Mouse (Mus musculus) thymus, postnatal 10 days (tissue): ENCODE data around the gene Lonp1.

Experiments
- DNase-seq, 2 experiments: peaks; one replicate each; pipeline ENCODE4 v3.0.0; 2021; ENCODE audit warnings: low spot score in 2 of 2

Lonp1 gene

DNA sequence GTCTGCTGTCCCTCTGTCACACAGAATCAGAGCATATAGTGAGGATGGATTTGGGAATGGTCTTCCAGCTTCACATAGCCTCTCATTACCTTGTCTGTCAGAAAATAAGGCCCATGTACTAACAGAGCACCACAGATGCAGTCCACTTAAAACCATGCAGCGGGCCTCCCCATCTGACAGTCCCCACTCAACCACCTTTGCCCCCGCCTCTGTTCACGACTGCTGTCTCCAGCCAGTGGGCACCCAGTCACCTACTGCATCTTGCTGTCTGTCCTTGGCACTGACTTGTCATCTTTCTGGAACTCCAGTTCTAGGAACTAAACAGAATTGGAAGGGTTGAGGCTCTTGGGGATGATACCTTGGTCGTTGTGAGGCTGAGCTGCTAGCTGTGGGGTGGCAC is 37.8 kb downstream of the Lonp1 start:
- no peak for DNase-seq

DNA sequence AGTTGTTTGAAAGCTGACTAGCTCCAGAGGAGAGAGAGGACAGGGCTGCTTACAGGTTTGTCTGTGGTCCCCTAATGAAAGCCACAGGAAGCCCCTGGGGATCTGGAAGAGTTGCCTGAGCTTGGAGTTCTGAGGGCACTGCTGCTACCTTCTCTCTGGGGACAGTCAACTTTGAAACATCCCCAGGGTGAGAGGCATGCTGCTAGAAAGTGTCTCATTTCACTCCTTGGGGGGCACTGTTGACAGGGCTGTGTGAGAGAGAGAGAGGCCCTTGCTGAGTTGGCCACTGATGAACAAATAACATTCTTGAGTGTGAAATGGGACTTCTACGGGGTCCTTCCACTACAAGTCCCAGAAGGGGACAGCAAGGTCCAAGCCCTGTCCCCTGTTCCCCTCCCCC is 38.9 kb downstream of the Lonp1 start:
- DNase-seq, result no peak

DNA sequence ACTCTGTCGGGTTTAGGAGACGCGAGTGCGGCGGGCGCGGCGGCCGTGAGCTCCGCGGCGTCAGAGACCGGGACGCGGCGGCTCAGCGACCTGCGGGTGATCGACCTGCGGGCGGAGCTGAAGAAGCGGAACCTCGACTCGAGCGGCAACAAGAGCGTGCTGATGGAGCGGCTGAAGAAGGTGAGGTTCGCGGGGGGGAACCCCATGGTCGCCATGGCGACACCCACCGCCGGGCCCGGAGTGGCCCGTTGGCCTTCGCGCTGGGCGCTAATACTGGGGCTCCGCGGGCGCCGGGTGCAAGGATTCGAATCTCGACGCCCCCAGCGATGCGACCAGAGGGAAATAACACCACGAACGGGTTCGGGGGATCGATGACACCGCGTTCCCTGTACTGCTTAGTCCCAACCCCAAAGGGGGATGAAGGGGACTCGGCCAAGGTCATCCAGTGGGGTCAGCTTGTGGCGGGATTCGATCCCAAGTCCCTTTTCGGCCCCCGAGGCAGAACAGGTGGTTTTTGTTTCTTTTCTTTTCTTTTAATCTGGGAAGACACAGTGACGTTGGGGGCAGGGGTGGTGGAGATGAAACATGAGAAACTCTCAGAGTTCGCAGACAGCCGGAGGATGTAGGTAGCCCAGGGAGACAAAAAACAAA is 41.4 kb downstream of the Lonp1 start:
- no peak for DNase-seq

DNA sequence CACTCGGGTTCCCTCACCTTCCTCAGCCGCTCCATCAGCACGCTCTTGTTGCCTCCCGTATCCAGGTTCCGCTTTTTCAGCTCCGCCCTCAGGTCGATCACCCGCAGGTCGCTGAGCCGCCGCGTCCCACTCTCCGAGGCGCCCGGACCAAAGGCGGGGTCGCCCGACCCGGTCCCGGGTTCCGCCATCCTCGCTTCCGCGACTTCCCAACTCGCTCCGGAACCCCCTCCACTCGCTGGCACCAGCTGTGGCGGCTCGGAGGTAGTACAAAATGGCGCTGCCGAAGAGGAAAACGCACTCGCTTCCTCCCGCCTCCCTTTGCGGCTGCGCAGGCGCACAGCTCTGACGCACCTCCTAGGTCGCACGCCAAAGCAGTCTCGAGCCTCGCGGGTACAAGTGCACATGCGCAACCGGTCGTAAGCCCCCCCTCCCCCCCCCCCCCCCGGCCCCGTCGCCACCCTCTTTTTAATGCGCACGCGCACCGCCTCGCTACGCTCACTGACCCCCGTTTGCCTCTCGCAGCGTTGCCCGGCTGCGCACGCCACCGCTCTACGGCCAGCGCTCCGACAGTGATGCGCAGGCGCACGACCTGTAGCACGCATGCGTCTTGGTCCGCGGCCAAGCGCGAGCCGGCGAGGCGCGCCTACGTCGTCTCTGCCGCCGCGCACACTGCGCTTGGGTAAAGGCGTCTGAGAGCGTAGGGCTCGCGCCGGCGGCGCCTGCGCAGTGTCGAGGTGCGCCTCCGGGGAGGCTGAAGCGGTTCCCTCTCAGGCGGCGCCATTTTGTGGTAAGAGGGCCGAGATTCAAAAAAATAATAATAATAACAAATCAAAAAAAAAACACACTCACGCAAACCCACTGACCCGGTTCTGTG is 42.2 kb downstream of the Lonp1 start, which contains the start of the genes Safb2 and Safb:
TSS of gene Safb2 (minus strand) at position 329 of the 874 bp plus-strand sequence.
TSS of gene Safb (plus strand) at position 569 of the 874 bp plus-strand sequence.
- DNase-seq, result peak; percentile 98

DNA sequence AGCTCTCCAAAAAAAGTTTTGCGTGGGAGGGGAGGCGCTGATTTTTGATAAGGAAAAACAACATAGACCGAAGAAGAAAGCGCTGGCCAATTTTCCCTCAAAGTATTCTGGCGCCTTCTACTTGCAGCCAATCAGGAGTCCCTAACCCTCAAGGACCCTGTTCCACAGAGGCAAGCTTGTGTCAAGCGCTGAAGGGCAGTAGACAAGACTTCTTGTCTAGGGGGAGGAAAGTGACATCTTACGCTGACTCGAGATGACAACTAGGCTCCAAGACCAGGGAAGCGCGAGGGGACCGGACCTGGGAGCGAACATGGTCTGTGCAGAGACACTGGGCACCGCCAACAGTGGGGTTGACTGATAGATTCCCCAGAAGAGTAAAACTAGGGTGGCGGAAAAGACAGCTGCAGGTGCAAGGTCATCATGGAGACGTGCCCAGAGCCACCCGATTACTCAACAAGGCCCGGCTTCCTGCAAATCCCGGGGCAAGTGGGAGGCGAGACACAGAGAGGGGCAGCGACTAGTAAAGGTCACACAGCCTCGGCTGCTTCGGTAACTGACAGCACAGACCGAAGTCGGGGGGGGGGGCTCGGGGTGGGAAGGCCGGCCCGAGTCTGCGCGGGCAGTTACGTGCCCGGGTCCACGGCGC is 43.0 kb downstream of the Lonp1 start:
- peak; percentile 40 to 41 for DNase-seq

DNA sequence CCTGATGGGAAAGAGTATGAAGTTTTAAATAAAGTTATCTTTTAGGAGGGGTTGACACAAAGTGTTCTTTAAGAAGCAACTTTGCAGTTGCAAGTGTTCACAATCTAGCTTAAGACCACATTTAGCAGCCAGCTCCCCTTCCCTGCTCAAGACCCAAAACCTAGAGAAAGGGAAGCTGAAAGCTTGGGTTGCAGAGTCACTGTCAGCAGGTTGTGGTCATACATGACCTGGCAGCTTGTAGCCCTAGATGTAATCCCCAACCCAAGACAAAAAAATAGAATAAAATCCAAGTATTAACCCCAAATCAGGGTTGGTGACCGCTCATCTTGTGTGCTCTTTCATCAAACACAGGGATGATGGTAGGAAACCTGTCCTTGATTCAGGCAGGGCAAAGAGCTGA is 43.6 kb downstream of the Lonp1 start:
- no peak for DNase-seq

DNA sequence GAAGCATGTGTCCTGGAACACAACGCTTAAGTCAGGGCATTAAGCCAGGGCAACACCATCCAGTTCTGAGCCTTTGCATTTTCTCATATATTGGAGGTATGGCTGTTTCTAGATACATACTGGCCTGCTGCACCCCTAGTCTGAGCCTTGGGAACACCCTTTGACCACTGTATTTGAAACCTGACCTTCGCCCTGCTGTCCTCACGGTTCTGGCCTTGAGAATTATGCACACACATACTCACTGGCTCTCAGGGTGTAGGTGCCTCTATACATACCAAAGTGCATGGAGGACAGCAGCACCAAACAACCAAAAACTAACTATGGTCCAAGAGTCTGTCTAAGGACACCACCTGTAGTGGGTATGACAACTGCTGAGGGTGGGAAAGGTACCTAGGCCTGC is 53.7 kb downstream of the Lonp1 start:
- DNase-seq, result no peak

DNA sequence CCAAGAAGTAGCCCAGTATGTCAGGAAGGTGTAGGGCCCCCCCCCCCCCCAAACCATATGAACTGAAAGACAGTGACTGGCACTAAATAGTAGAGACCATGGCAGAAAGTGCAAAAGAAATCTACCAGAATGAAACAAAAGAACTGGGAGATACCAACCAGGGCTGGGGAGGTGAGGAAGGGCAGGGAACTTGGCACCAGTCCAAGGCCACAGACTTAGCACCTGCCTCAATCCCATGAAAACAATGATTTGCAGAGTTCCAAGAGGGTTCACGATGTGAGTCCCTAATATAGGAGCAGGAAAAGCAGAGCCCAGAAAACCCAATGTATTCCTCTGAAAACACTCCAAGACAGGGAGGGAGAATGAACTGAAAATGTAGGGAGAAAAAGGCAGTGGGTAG is 54.5 kb downstream of the Lonp1 start:
- no peak for DNase-seq

DNA sequence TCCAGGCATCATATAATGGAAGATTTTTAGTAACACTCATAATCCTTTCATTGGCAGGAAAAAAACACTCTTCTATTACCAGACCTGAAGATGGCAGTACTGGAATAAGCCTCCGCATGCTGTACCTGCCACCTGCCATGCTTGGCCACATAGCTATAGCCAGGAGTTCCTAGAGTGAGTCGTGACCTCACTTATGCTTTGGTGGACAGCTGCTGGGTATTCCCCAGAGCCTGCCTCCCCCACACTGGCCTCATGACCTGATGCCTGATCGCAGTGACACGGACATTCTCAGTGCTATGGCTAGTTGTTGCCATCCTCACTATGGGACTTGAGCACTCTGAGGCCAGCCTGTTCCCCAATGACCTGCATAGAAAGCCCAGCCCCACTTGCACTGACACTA is 56.4 kb downstream of the Lonp1 start:
- no peak for DNase-seq

DNA sequence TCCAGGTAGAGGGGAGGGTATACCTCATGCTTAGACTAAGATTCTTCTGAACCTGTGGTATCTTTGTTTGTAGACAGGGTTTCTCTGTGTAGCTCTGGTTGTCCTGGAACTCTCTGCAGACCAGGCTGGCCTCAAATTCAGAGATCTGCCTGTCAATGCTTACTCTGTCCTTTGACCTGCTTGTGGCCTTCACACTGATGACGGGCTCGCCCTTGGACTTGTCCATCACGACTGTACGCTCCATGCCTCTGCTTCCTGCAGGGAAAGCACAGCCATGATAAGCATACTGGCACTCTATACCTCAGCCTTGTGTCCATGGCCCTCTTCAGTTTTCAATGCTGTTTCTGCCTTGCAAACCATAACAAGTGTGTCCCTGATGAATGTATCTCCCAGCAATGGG is 59.3 kb downstream of the Lonp1 start:
- DNase-seq, result no peak

DNA sequence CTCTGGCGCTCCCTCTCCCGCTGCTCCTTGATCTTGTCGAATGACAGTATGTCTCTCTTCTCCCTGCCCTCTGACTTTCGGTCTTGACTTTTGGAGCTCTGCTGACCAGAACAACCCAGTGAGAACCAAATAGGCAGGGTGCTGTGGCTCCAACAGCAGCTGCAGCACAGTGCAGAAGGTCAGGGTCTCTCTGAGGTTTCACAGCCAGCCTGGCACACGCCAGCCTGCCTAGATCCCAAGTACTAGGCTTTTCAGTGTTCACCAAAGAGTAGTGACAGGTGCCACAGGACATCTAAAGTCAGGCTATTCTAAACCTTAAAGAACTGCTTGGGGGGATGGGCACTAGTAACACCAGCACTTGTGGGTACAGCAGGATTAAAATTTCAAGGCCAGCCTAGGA is 59.8 kb downstream of the Lonp1 start:
- no peak for DNase-seq

DNA sequence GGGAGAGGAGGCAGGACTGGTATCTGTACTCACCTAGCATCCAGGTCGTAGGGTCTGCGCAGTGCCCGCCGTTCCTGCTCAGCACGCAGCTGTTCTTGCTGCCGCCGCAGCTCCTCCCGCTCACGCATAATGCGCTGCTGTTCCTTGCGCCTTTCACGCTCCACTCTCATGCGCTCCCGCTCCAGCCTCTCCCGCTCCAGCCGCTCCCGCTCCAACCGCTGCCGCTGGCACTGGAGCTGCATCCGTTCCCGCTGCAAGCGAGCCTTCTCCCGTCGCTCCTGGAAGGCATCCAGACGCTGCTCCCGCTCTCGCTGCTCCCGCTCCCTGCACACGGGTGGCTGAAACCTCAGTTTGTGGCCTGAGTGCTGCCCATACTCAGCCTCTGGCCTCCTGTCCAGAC is 60.4 kb downstream of the Lonp1 start:
- no peak for DNase-seq
